Mouse (Mus musculus): Measurements from ENCODE around the gene Gabarap. TPM values are rescaled to one million over a fixed set of nuclear protein-coding genes. Genes with fewer than 3 reads are reported as not detected.
A peak's percentile ranks its signal among the peaks of the same experiment; 100 is the strongest.

The Gabarap gene
- total and polyA plus RNA-seq, 3 experiments = 132 to 241 TPM; not detected in 1

DNA sequence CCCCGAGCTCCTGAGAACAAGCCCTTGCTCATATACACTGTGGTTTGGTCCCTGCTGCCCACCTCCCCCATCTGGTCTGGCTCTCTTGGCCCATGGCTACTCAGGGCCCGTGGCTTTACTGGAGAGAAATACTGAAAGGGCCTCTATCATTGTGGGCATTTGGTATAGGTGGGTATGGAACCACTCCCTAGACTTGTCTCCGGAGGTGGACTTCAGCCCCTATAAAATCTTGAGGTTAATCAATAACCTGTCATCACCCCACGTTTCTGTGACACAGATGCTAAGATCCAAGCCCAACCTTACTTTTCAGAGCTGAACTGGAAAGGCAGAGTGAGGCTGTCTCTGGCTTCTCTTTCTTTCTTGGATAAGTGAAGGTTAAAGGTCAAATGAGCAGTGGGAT lies 22.1 kb upstream of the Gabarap start:
- Histone ChIP-seq H3K4me1 (ENCODE audit: control insufficient read depth in 1 of 2, insufficient read depth in 2 of 2, low read length in 2 of 2) (peaks cover 0 to 4% of the 10 kb centered on the region in 2 experiments; a peak in 2 of 4 replicates), H3K9ac (ENCODE audit: control insufficient read depth, low read depth, low read length, poor library complexity, severe bottlenecking) (no peak overlapping the region), H3K79me2 (ENCODE audit: control insufficient read depth, insufficient read depth, low read length, poor library complexity) (no peaks in the 10 kb centered on the region), H3K4me3 (ENCODE audit: control insufficient read depth in 1 of 2, insufficient read depth in 1 of 2, low read depth in 2 of 2, low read length in 2 of 2) (no peak overlapping the region), H3K27me3 (ENCODE audit: control insufficient read depth in 1 of 2, insufficient read depth in 2 of 2, low read length in 2 of 2) (no peaks in the 10 kb centered on the region), H3K27ac (ENCODE audit: control insufficient read depth, low read depth, low read length) (no peak overlapping the region), H3K9me3 (replicated peaks; ENCODE audit: insufficient read depth, low read length) (no peaks in the 10 kb centered on the region), H3K36me3 (ENCODE audit: control insufficient read depth in 1 of 2, insufficient read depth in 2 of 2, low read length in 2 of 2) (peaks cover 4 to 19% of the 10 kb centered on the region in 2 experiments)
- no peak for DNase-seq (ENCODE audit: low read depth, low spot score)
- TF ChIP-seq TAL1 (IDR thresholded peaks at IDR 0.05; ENCODE audit: low read length) (no peak), UBTF (IDR thresholded peaks at IDR 0.05; ENCODE audit: borderline replicate concordance, insufficient read depth, low read depth, low read length) (no peak), POLR2AphosphoS2 (IDR thresholded peaks at IDR 0.05; ENCODE audit: low read length) (peak; percentile 13; the same call in 1 of the 2 replicates)

DNA sequence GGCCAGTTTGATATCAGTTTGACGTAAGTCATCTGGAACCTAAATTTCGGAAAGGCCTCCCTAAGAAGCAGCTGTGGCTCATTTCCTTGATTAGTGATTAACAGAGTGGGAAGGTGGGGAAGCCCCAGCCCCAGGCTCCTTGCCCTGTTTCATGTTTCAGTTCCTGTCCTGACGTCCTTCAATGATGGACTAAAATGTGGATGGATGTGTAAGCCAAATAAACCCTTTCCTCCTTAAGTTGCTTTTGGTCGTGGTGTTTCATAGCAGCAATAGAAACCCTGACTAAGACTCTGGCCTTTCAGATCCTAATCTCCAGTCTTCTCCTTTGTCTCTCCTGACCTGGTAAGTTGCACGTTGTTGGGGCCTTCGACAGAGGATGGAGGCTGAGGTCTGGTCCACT lies 20.7 kb upstream of the Gabarap start:
- Histone ChIP-seq H3K79me2 (ENCODE audit: control insufficient read depth, insufficient read depth, low read length, poor library complexity) (no peaks in the 10 kb centered on the region), H3K27ac (ENCODE audit: control insufficient read depth, low read depth, low read length) (no peak overlapping the region), H3K4me3 (ENCODE audit: control insufficient read depth in 1 of 2, insufficient read depth in 1 of 2, low read depth in 2 of 2, low read length in 2 of 2) (no peak overlapping the region), H3K9ac (ENCODE audit: control insufficient read depth, low read depth, low read length, poor library complexity, severe bottlenecking) (no peak overlapping the region), H3K9me3 (replicated peaks; ENCODE audit: insufficient read depth, low read length) (no peaks in the 10 kb centered on the region), H3K36me3 (ENCODE audit: control insufficient read depth in 1 of 2, insufficient read depth in 2 of 2, low read length in 2 of 2) (peaks cover 4 to 25% of the 10 kb centered on the region in 2 experiments), H3K4me1 (ENCODE audit: control insufficient read depth in 1 of 2, insufficient read depth in 2 of 2, low read length in 2 of 2) (peaks cover 0 to 4% of the 10 kb centered on the region in 2 experiments; a peak in 2 of 4 replicates), H3K27me3 (ENCODE audit: control insufficient read depth in 1 of 2, insufficient read depth in 2 of 2, low read length in 2 of 2) (no peaks in the 10 kb centered on the region)
- no peak for DNase-seq (ENCODE audit: low read depth, low spot score)
- TF ChIP-seq KAT2A (conservative IDR thresholded peaks at IDR 0.05; ENCODE audit: low read depth, low read length) (no peak), UBTF (IDR thresholded peaks at IDR 0.05; ENCODE audit: borderline replicate concordance, insufficient read depth, low read depth, low read length) (no peak), MAX (IDR thresholded peaks at IDR 0.05; ENCODE audit: low read length) (no peak), POLR2A (IDR thresholded peaks at IDR 0.05; ENCODE audit: control insufficient read depth in 1 of 2, insufficient read depth in 1 of 2, low read depth in 1 of 2, low read length in 2 of 2, poor library complexity in 1 of 2) (no peak), SMC3 (IDR thresholded peaks at IDR 0.05; ENCODE audit: low read depth, low read length) (no peak), ELF1 (IDR thresholded peaks at IDR 0.05; ENCODE audit: low read depth, low read length) (no peak)

DNA sequence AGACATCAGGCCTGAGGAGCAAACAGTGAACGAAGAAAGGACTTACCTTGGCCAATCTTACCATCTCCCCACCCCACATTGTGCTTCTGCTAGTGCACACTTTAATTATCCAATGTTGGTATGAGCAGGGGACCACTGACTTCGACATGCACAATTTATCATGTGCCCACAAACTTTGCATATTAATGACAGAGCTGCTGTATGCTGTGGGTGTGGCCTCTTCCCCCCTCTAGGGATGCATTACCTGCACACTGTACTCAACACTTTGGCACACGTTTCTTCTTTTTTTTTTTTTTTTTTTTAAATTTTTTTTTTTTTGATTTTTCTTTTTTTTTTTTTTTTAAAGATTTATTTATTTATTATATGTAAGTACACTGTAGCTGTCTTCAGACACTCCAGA lies 20.2 kb upstream of the Gabarap start:
- Histone ChIP-seq H3K27me3 (ENCODE audit: control insufficient read depth in 1 of 2, insufficient read depth in 2 of 2, low read length in 2 of 2) (no peaks in the 10 kb centered on the region), H3K9me3 (replicated peaks; ENCODE audit: insufficient read depth, low read length) (no peaks in the 10 kb centered on the region), H3K79me2 (ENCODE audit: control insufficient read depth, insufficient read depth, low read length, poor library complexity) (no peaks in the 10 kb centered on the region), H3K4me1 (ENCODE audit: control insufficient read depth in 1 of 2, insufficient read depth in 2 of 2, low read length in 2 of 2) (peaks cover 0 to 4% of the 10 kb centered on the region in 2 experiments; a peak in 2 of 4 replicates), H3K27ac (ENCODE audit: control insufficient read depth, low read depth, low read length) (no peak overlapping the region), H3K9ac (ENCODE audit: control insufficient read depth, low read depth, low read length, poor library complexity, severe bottlenecking) (no peak overlapping the region), H3K36me3 (ENCODE audit: control insufficient read depth in 1 of 2, insufficient read depth in 2 of 2, low read length in 2 of 2) (peaks cover 4 to 28% of the 10 kb centered on the region in 2 experiments), H3K4me3 (ENCODE audit: control insufficient read depth in 1 of 2, insufficient read depth in 1 of 2, low read depth in 2 of 2, low read length in 2 of 2) (no peak overlapping the region)
- TF ChIP-seq CTCF (IDR thresholded peaks at IDR 0.05 in 2 of 3, conservative IDR thresholded peaks at IDR 0.05 in 1 of 3; ENCODE audit: control insufficient read depth in 1 of 3, insufficient read depth in 1 of 3, low read depth in 2 of 3, low read length in 3 of 3, poor library complexity in 1 of 3, severe bottlenecking in 1 of 3) (no peak), RAD21 (IDR thresholded peaks at IDR 0.05; ENCODE audit: low read depth, low read length) (no peak), USF1 (IDR thresholded peaks at IDR 0.05; ENCODE audit: low read depth, low read length) (no peak), SMC3 (IDR thresholded peaks at IDR 0.05; ENCODE audit: low read depth, low read length) (no peak), MYC (IDR thresholded peaks at IDR 0.05; ENCODE audit: low read depth, low read length) (no peak), EP300 (IDR thresholded peaks at IDR 0.05; ENCODE audit: low read depth in 1 of 2, low read length in 2 of 2) (no peak), BHLHE40 (IDR thresholded peaks at IDR 0.05; ENCODE audit: borderline replicate concordance, low read depth, low read length) (no peak)
- DNase-seq (ENCODE audit: low read depth, low spot score) = no peak
